Mouse (Mus musculus) frontal cortex, postnatal 14 days (tissue): ENCODE measurements around the gene Plekha6.

Experiments used
- DNase-seq, 2 experiments: peaks; one replicate each; pipeline ENCODE4 v3.0.0; 2022; ENCODE audit warnings: low spot score in 2 of 2

The Plekha6 gene

GRCm38 (mm10) chr1:133240881-133241280, 76.9 kb downstream of the Plekha6 start:
- DNase-seq, result no peak

GRCm38 (mm10) chr1:133244668-133245067, 80.7 kb downstream of the Plekha6 start:
- DNase-seq, result no peak

- DNase-seq, result no peak
Measured at GRCm38 (mm10) chr1:133245690-133246619, 81.9 kb downstream of the Plekha6 start.

- DNase-seq, result no peak
Measured at GRCm38 (mm10) chr1:133247189-133247588, 83.2 kb downstream of the Plekha6 start.

GRCm38 (mm10) chr1:133250761-133251160, 86.8 kb downstream of the Plekha6 start:
- DNase-seq, result no peak

GRCm38 (mm10) chr1:133251625-133252034, 87.6 kb downstream of the Plekha6 start:
- no peak for DNase-seq

GRCm38 (mm10) chr1:133252251-133252650, 88.2 kb downstream of the Plekha6 start:
- DNase-seq, result no peak

- no peak for DNase-seq
Measured at GRCm38 (mm10) chr1:133252801-133253531, 89.0 kb downstream of the Plekha6 start.

GRCm38 (mm10) chr1:133253532-133253866, 89.5 kb downstream of the Plekha6 start:
- no peak for DNase-seq

- no peak for DNase-seq
Measured at GRCm38 (mm10) chr1:133254226-133254625, 90.2 kb downstream of the Plekha6 start.

- DNase-seq, result no peak
Measured at GRCm38 (mm10) chr1:133254856-133255764, 91.1 kb downstream of the Plekha6 start.

- DNase-seq, result no peak
Measured at GRCm38 (mm10) chr1:133255776-133256175, 91.8 kb downstream of the Plekha6 start.

GRCm38 (mm10) chr1:133256347-133256746, 92.3 kb downstream of the Plekha6 start:
- no peak for DNase-seq

- DNase-seq, result no peak
Measured at GRCm38 (mm10) chr1:133258694-133259093, 94.7 kb downstream of the Plekha6 start.

GRCm38 (mm10) chr1:133262628-133263027, 98.6 kb downstream of the Plekha6 start:
- DNase-seq, result no peak

- no peak for DNase-seq
Measured at GRCm38 (mm10) chr1:133263134-133263533, 99.1 kb downstream of the Plekha6 start.

GRCm38 (mm10) chr1:133264367-133264766, 100.4 kb downstream of the Plekha6 start:
- DNase-seq, result no peak

- DNase-seq, result no peak
Measured at GRCm38 (mm10) chr1:133265114-133265766, 101.2 kb downstream of the Plekha6 start.

GRCm38 (mm10) chr1:133267094-133267493, 103.1 kb downstream of the Plekha6 start:
- DNase-seq, result no peak

GRCm38 (mm10) chr1:133267813-133268492, 103.9 kb downstream of the Plekha6 start:
- no peak for DNase-seq

GRCm38 (mm10) chr1:133268503-133268902, 104.5 kb downstream of the Plekha6 start:
- DNase-seq, result no peak
